Mouse (Mus musculus) adrenal gland (tissue): ENCODE results near the gene Crybg1.
"Not testable (repeated sequence)": the region's sequence is repeated elsewhere in the genome, so short reads cannot be mapped to it uniquely, and the experiment has no call there.

Source experiments
- intact Hi-C: fragments of 180-260 bp; cut with DNase I; formaldehyde crosslinking; loops from one replicate; pipeline ENCODE4 v1.15.1; 2025

Crybg1 gene

DNA sequence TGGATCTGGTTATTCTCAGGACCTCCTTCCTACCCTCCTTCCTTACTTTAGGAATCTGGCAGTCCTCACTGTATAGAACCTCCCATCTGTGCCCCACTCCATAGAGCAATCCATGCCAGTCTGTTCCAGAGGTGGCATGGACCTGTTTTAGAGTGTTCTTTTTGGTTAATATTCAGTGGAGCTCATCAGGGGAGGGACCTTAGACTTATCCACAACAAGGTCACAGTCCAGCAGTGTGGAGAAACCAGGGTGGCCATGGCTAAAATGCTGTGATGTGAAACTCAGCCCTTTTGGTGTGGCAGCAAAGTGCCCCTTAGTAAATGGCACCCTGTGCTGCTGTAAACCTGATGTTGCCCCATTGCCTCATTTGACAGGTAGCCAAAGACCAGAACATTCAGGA, 139.8 kb downstream of the Crybg1 start:
- intact Hi-C loops, result no loop called here

DNA sequence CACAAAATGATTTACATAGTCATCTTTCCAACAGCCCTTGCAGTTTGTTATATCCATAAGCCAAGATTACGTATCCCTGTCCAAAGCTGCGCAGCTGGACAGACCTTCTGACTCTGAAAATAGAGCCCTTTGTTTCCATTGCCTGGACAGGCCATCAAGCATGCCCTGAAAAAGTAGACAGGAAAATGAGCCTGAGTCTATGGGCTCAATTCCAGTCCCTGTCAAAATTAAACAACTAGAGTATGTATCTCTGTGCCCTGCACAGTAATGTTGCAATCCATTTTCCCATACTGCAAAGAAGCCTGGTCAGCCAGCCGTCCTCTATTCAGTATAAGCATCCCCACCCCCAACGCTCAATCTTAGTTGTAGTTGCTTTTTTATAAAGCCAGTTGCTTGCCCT, 141.8 kb downstream of the Crybg1 start:
- intact Hi-C loops, result no loop called here

DNA sequence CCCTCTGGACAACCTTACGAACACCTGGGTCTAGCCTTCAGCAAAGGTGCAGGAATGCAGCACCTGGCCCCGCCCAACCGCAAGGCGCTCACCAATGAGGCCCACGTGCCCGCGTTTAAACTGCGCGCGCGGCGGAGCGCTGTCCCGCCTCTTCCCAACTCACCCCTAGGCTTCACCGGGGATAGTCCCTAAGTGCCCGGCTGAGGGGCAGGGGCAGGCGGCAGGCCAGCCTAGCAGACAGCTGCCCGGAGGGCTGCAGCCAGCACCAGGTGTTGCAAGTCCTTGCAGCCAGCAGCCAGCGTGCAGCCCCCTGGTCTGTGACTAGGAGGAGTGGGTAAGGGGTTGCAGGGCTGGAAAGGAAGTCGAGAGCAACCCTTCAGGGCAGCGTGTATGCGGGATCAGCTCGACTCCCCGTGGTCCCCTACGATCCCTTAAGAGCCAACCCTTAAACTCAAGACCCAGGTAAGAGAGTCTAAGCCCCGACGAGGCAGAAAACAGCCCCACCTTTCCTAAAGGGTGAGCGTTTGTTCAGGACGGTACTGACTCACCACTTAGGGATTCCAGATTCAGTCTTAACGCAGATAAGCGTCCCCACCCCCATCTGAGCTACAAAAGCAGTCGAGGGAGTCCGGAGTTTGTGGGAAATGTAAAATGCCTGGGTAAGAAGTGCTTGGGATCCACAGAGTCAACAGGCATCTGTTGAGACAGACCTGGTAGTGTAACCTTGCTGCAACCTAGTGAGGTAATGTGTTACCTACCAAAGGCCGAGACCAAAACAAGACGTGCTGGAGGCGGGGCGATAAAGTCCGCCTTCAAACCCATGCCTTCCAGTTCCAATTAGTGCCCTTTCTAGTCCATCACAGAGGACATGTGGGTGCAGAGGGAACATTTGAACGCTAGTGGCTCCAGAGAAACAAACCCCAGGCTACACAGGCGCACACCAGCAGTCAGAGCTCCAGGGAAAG, 142.7 kb downstream of the Crybg1 start:
- intact Hi-C loops, result no loop called here

DNA sequence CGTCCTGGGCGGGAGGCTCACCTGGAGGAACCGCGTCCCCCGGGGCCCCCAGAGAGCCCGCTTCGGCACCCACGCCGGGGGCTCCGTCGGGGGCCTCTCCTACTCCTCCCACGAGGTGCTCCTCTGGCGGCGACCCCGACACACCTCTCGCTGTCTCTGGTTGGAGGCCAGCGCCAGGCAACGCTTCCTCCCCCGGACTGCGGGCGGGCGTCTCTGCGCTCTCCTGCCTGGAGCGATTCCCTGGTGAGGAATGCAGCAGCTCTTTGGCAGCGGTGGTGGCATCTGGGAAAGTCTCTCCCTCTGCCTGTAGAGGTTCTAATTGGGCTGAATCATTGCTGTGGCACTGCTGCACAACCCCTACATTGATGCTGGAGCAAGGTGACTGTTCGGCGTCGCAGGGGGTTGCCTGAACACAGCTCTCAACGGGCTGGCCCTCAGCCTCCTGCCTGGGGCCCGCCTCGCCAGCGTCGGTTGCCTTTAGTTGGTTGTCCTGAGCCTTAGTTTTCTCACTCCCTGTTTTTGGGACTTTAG, 144.4 kb downstream of the Crybg1 start:
- intact Hi-C loops, result loop anchor here (5.0 kb wide), 2 partner anchors 47 to 63 kb away; no protein-coding TSS in a partner anchor

DNA sequence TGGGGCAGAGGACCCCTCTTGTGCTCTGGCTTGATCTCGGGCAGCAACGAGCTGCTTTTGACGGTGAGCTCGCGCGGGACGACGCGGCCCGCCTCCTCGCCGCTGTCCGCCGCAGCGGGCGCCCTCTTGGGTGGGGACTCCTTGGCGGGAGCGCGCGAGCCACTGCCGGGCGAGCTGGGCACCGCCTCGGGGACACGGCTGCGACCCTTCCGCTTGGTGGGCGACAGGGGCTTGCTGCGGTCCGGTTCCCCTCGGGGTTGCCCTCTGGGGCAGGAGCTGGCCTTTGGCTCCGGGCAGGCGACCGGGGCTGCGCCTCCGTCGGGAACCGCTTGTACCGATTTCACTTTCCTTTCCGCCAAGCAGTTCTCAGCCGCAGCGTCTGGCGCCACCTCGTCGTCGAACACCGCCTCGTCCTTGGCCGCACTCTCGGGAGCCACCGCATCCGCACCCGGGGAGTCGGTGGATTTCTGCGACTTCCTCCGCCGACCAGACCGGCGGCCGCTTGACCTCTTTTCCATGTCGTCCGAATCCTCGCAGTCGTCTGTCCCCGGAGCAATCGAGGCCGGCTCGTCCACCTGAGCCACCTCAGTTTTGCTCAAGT, 145.0 kb downstream of the Crybg1 start:
- intact Hi-C loops, result loop anchor here (5.0 kb wide), 2 partner anchors 46 to 64 kb away; no protein-coding TSS in a partner anchor

DNA sequence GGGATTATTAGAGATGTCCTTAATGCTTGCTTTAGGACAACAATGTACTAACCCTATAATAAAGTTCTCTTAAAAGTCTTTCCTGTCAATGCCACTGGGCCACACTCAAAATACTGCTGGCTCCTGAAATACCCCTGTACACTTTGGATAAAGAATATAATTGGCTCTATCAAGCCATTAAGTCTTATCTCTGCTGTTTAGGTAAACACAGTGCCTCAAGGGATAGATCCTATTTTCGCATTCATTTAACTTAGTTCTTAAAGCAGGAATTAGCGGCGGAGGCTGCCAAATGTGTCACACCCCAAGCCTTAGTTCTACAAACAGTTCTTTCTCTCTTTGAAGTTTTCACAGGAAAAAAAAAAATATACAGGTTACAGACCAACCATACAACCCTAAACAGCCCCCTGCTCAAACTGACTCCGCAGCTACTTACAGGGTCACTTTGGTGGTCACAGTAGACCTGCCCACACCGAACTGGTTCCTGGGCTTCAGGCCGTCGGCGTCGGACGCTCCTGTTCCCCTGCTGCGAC, 145.6 kb downstream of the Crybg1 start:
- intact Hi-C loops, result loop anchor here (5.0 kb wide), 2 partner anchors 46 to 64 kb away; no protein-coding TSS in a partner anchor

DNA sequence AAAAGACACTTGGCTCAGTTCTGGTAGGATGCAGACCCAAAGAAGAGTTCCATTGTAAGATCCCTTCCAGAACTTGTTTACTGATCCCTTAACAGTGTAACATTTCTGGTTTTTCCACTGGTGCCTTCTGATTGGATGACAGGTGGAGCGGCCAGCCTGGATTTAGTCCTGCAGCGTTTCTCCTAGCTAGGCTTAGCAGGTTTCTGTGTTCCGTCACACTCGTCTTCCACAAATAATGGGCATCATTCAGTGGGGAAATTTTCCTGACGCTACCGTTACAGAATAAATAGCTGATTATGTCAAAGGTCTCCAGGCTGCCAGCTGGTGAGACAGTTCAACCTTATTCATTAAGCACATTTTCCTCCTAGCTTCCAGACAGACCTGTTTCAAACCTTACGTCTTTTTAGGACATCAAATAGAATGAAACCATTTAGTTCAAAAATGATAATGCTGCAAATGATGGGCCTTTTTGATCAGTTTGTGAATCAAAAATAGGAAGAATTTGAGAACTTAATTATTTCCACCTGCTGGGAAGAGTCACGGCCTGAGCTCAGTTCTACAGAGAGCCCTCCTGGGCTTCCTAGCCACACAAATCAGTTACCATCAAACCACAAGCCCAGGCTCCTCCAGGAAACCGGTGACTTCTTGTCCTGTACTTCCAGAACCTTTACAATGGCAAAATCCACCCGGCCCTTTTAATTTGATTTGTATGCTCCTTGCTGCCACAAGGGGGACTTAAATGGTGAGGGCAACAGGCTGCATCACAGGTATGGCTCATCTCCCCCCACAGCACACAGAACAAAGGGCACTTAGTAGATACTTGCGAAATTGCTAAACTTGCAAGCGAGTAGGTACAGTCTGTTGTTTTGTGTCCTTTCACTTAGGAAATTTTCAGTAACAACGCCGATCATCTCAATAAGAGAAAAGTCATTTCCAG, 146.4 kb downstream of the Crybg1 start:
- intact Hi-C loops, result loop anchor here (5.0 kb wide), 2 partner anchors 45 to 65 kb away; no protein-coding TSS in a partner anchor

DNA sequence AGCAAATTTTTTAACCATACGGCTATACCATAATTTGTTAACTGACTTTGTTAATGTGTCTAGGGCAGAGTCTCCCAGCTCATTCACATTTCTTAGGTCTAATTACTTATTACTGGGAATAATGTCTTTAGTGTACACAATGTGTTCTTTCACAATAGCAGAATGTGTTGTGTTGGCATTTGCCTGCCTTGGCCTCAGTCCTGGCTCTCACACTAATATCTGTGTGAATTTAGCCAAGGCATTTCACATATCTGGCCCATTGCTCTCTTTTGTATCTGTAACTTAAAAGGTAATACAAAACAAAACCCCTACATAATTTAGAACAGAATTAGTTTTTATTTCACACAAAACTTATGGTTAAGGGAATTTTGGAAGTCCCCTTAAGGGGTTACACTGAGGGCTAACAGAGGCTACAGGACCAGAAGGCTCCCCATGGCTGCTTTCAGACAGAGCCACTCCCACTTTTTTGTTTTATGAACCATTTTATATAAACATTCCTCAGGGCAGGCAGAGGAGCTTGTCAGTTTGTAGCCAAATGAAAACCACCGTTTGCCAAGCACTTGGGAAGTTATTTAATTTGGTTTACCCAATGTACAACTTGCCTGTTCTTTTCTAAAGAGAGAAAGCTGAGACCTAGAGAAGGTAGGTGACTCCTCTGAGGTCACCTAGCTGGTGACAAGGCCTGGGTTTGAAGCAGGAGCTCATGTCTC, 148.3 kb downstream of the Crybg1 start:
- intact Hi-C loops, result loop anchor here (5.0 kb wide), 2 partner anchors 43 to 67 kb away; no protein-coding TSS in a partner anchor

DNA sequence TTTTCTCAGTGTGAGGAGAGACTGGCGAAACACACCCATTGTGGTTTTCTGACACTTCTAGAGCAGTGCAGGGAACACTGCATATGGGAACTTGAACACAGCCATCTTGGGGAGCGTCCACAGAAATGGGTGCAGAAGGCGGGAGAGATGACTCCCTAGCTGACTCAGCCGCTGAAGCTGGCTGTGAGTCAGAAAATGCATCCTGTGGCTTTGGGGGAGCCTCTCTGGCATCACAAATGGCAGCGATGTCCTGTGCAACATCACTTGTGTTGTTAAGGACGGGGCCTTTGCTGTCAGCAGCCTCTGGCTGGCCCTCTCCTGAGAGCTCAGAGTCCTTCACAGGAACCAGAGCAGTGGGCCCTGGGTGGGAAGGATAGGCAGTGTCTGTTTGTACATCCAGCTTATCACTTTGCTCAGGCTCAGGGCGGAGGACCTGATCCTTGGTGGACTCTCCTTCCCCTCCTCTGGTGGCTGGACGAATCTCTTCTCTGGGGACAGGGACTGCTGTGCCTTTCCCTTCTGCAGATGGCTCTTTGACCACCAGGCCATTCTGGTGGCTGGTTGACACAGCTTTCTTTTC, 150.1 kb downstream of the Crybg1 start:
- intact Hi-C loops, result no loop called here

DNA sequence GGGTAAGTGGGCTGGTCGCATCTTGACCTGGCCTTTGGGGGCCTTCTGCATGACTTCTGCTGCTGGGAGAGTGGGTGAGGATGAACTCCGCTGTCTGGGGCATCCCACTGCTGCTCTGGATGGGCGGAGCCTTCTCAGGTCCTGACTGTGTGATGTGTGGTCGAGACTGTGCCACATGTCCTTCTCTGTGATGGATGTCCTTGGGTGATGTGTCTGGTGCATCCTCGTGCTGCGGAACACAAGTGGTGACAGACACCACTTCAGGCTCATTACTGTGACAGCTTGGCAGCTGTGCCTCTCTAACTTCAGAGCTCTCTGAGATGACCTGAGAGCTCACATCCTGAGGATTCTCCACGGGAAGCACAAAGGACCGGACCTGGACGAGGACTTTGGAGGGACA, 150.6 kb downstream of the Crybg1 start:
- intact Hi-C loops, result no loop called here

DNA sequence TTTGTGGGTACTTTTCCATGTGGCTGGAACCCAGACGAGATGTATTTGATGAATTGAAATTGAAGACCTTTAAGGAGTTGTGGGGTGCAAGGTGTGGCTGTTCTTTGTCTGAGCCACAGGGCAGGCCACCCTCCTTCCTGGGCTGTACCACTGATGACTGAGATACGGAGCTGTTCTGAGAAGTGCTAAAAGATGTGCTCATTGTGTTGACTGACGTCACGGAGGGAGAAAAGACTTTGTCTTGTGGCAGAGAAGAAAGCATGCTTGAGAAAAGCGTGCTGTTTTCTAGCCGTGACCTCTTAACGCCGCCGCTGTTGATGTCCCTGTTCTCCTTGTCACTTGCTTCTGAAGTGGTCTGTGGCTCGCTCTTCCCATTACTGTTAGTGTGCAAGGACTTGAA, 151.4 kb downstream of the Crybg1 start:
- intact Hi-C loops, result no loop called here

DNA sequence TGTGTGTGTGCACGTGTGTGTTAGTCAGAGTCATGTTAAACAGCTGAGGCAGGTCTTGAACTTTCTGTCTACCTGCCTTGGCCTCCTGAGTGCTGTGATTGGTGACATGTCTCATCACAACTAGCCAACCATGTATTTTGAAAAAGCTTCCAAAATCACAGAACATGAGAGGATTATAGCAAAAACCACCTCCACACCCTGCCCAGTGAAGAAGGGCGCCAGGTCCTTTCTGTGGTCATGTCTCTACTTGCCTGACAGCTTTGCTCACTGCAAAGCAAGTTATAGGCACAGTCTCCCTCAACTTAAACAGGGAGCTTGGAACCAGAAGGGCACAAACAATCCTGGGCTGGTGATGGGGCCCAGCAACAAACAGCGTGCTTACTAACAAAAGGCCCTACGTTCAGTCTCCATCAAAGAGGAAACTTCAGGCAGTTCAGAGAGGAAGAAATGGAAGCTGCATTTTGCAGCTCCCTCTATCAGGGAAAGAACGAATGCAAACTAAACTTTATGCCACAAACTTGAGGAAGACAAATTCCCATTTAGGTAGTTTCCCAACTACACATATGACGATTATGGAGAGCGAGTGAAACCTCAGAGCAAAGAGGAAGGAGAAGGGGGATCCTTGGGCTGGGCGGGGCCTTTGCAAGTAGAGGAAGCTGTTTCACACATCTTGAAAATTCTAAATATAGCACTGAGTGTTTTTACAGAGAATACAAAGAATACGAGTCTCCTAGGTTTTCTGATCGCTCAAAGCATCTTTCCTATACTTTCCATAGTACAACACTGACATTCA, 152.6 kb downstream of the Crybg1 start:
- intact Hi-C loops, result no loop called here

DNA sequence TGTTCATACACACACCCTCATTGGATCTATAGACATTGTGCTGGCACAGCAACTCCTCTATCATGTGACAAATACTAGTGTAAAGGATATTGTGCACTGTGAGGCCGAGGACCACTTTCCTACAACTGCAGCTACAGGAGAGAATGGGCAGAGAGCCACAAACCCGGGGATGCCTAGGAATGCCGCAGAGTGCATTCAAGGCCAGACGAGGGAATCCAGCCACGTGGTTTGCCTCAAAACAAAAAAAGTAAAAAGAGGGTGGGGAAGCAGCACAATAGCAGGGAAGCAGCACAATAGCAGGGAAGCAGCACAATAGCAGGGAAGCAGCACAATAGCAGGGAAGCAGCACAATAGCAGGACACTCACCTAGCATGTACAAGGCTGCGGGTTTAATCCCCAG, 155.5 kb downstream of the Crybg1 start:
- intact Hi-C loops, result no loop called here

DNA sequence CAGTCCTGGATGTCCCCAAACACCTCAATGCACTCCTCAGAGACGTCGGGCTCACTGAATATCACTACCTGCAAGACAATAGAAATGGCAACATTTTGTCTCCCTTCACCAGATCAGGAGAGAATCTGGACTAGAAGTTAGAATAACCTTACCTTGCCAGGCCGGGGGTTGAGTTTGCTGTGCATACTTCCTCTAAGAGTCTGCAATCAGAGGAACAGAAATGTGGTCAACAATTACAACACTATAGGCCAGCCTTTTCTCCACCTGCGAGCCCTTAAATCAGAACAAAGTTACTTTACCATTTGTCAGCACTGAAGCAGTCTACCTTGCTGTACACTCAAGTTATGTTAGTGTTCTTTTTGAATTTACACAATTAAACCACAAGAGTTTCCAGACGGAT, 156.1 kb downstream of the Crybg1 start:
- intact Hi-C loops, result no loop called here

DNA sequence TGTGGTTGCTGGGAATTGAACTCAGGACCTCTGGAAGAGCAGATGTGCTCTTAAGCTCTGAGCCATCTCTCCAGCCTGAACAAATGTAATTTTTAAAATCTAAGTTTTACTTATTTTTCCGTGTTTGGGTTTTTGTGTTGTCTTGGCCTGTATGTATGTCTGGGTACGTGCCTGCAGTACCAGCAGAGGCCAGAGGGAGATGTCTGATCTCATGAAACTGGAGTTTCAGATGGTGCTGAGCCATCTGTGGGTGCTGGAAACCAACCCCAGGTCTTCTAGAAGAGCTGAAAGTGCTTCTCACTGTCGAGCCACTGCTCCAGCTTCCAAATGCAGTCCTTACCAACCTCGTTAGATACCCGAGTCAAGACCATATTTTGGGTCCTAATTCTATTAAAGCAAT, 157.4 kb downstream of the Crybg1 start:
- intact Hi-C loops, result no loop called here

DNA sequence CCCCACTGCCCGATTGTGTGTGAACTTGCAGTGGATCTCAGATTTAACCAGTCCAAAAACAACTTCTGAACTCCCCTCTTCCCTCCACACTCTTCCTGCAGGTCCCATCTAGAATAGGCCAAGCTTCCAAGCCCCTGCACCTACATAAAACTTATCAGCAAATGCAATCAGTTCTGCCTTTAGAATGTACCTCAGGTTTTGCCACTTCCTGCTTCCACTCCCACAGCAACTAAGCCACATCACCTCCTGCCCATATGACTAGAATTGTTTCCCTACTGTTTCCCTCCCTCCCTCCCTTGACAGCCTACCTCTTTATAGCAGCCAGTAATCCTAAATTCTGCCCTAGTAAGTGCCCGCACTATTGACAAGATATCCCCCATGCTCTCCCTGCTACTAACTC, 164.8 kb downstream of the Crybg1 start:
- intact Hi-C loops, result no loop called here

DNA sequence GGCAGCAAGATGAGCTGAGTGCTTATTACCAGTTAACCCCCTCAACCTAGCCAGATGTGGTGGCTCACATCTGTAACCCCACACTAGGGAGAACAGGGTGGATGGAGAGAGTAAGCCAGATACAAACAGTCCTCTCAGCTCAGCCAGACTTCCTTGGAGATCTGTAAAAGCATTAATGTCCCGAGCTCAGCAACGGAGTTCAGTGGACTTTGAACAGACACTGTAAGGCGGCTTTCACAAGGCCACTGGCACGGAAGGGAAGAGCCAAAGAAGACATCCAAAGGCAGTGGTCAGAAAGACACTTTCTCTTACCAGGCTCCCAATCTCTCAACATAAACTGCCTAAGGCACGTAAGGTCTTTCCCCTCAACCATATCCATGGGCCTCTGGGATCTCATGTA, 165.4 kb downstream of the Crybg1 start:
- intact Hi-C loops, result no loop called here

DNA sequence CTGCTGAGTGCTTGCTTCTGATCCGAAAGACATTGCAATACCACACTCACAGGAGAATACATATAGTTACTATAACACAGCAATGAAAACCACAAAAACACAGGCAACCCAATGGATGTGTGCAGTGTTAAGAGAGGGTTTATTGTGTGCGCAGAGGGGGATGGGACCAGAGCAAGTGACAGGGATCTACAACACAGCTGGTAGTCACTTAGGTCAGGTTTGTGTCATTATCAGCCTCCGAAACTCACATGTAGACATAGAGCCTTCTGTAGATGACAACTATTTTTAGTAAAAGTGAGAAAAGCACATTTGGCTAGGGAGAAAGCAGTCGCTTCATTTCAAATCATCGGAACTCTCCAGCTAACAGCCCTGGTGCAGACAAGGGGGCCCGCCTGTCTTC, 166.2 kb downstream of the Crybg1 start:
- intact Hi-C loops, result no loop called here

DNA sequence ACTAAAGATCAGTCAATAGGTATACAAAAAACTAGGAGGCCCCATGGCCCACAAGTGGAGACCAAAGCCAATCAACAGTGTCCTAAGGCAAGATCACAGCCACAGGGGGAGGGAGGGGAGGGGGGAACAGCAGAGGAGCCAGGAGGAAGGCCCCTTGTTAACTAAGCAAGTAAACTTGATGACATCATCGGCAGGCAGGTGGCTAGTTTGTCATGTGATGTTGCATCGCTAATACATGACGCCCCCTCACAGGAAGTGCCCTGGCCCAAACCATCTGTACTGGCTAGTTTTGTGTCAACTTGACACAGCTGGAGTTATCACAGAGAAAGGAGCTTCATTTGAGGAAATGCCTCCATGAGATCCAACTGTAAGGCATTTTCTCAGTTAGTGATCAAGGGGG, 167.9 kb downstream of the Crybg1 start:
- intact Hi-C loops, result not testable (repeated sequence)
